Mouse (Mus musculus): ENCODE results near the gene Tmem127.
A peak's percentile ranks its signal among the peaks of the same experiment; 100 is the strongest.
"Not testable (repeated sequence)": the region's sequence is repeated elsewhere in the genome, so short reads cannot be mapped to it uniquely, and the experiment has no call there.

Tmem127 gene

DNA sequence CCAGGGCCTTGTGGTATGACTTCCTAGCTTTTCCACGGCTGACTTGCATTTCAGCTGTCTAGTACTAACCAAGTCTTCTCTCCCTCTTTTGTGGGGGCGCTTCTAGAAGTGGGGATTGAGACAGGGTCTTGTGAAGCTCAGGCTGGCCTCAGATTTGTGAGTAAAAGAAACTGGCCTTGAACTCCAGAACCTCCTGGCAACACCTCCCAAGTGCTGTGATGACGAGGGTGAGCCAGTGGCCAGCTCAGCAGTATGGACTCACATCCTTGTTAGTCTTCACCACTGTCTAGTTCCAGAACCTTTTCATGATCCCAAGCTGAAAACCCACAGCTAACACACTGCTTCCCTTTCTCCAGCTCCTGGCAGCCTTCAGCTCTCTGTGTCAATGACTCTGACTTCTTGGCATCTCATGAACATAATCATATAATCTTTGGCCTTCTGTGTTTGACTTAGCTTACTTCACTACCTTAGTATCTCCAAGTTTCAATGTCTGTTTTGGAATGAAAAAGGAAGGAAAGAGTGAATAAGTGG lies 7.0 kb downstream of the Tmem127 start:
- Histone ChIP-seq H3K4me1 (replicated peaks; ENCODE audit: low read depth, low read length) (peaks cover 44% of the 10 kb centered on the region), H3K36me3 (ENCODE audit: insufficient read depth, low read length) (peaks cover 57% of the 10 kb centered on the region), H3K4me3 (replicated peaks; ENCODE audit: low read length) (no peak overlapping the region), H3K9me3 (ENCODE audit: low read length) (no peaks in the 10 kb centered on the region), H3K27me3 (ENCODE audit: insufficient read depth, low read length) (no peaks in the 10 kb centered on the region)
- TF ChIP-seq CTCF (conservative IDR thresholded peaks at IDR 0.05; ENCODE audit: low read length) (no peak), NANOG (IDR thresholded peaks at IDR 0.05; ENCODE audit: borderline replicate concordance, low read length) (no peak), POU5F1 (IDR thresholded peaks at IDR 0.05; ENCODE audit: borderline replicate concordance, low read length) (no peak)

DNA sequence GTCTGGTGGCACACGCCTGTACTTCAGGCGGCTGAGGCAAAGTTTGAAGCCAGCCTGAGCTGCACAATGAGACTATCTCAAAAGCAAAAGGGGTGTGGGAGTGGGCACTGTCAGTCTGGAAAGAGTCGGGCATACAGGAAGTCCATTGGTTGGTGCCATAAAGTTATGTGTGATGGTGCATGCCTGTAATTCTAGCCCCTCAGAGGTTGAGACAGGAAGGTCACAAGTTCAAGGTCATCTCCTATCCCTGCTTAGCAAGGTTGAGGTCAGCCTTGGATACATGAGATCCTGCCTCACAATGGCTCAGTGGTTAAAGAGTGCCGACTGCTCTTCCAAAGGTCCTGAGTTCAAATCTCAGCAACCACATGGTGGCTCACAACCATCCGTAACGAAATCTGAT lies 7.6 kb downstream of the Tmem127 start:
- Histone ChIP-seq H3K9me3 (ENCODE audit: low read length) (no peaks in the 10 kb centered on the region), H3K27me3 (ENCODE audit: insufficient read depth, low read length) (no peaks in the 10 kb centered on the region), H3K4me1 (replicated peaks; ENCODE audit: low read depth, low read length) (peaks cover 44% of the 10 kb centered on the region), H3K4me3 (replicated peaks; ENCODE audit: low read length) (no peak overlapping the region), H3K36me3 (ENCODE audit: insufficient read depth, low read length) (peaks cover 60% of the 10 kb centered on the region)
- no peak for TF ChIP-seq NANOG (IDR thresholded peaks at IDR 0.05; ENCODE audit: borderline replicate concordance, low read length)
- no peak for TF ChIP-seq CTCF (conservative IDR thresholded peaks at IDR 0.05; ENCODE audit: low read length)
- no peak for TF ChIP-seq POU5F1 (IDR thresholded peaks at IDR 0.05; ENCODE audit: borderline replicate concordance, low read length)

DNA sequence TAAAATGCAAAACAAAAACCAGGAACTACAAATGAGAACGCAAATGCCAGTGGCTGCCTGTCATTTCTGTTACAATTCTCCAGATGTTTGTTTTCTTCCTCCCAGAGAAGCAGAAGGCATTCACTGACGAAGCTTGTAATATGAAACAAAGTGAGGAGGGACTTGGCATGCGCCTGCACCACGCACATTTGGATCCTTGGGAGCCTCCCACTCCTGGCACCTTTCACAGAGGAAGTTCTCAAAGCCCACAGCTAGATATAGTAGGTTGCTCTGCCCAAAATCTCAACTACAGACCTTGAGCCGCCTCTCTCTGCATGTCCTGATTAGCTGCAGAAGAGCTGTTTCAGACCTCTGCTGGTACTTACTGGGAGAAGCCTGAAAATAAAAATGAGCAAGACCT lies 11.6 kb downstream of the Tmem127 start:
- H3K36me3 ChIP-seq (ENCODE audit: insufficient read depth, low read length) = peaks cover 46% of the 10 kb centered on the region
- TF ChIP-seq CTCF (conservative IDR thresholded peaks at IDR 0.05; ENCODE audit: low read length) (no peak), NANOG (IDR thresholded peaks at IDR 0.05; ENCODE audit: borderline replicate concordance, low read length) (no peak), POU5F1 (IDR thresholded peaks at IDR 0.05; ENCODE audit: borderline replicate concordance, low read length) (no peak)
- H3K4me1 ChIP-seq (replicated peaks; ENCODE audit: low read depth, low read length) = peaks cover 17% of the 10 kb centered on the region
- H3K9me3 ChIP-seq (ENCODE audit: low read length) = no peaks in the 10 kb centered on the region
- H3K27me3 ChIP-seq (ENCODE audit: insufficient read depth, low read length) = no peaks in the 10 kb centered on the region; the same call in 1 of the 2 replicates
- H3K4me3 ChIP-seq (replicated peaks; ENCODE audit: low read length) = no peak overlapping the region

DNA sequence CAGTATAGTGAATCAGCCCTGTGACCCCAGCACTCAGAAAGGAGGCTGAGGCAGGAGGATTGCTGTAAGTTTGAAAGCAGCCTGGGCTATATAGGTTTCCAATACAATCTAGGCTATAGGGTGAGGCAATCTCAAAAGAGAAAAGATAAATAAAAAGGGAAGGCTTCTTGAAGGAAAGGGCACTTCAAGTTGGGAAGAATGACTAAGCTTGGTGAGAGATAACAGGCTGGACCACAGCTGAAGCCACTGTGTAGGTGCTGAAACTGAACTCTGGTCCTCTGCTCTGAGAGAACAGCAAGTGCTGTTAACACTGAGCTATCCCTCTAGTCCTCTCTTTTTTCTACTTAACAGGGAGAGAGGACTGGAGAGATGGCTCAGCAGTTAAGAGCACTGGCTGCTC lies 14.8 kb downstream of the Tmem127 start:
- Histone ChIP-seq H3K27me3 (ENCODE audit: insufficient read depth, low read length) (no peaks in the 10 kb centered on the region; the same call in 1 of the 2 replicates), H3K9me3 (ENCODE audit: low read length) (no peaks in the 10 kb centered on the region), H3K4me1 (replicated peaks; ENCODE audit: low read depth, low read length) (no peaks in the 10 kb centered on the region), H3K36me3 (ENCODE audit: insufficient read depth, low read length) (peaks cover 27% of the 10 kb centered on the region), H3K4me3 (replicated peaks; ENCODE audit: low read length) (no peak overlapping the region)
- TF ChIP-seq NANOG (IDR thresholded peaks at IDR 0.05; ENCODE audit: borderline replicate concordance, low read length) (no peak), POU5F1 (IDR thresholded peaks at IDR 0.05; ENCODE audit: borderline replicate concordance, low read length) (no peak), CTCF (conservative IDR thresholded peaks at IDR 0.05; ENCODE audit: low read length) (no peak)

DNA sequence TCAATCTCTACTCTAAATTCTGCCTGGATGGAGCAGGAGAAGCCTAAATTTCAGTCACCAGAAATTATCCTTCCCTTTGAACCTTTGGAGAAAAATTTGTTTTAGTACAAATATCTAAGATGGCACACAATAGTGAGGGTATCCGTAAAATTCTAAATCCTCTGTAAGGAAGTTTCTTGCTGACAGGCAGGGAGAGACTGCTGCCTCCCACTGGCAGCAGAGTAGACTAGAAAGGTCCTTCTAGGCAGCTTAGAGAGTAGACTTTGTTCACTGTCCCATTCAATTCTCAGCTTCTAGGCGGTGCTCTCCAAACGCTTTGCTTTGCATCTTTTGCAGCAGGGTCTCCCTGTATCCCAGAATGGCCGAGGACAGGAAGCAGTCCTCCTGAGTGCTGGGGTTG lies 20.1 kb downstream of the Tmem127 start:
- no peaks in the 10 kb centered on the region for H3K9me3 ChIP-seq (ENCODE audit: low read length)
- no peak for TF ChIP-seq CTCF (conservative IDR thresholded peaks at IDR 0.05; ENCODE audit: low read length)
- TF ChIP-seq POU5F1 (IDR thresholded peaks at IDR 0.05; ENCODE audit: borderline replicate concordance, low read length) = no peak
- no peak for TF ChIP-seq NANOG (IDR thresholded peaks at IDR 0.05; ENCODE audit: borderline replicate concordance, low read length)
- H3K27me3 ChIP-seq (ENCODE audit: insufficient read depth, low read length) = no peaks in the 10 kb centered on the region
- peaks cover 3% of the 10 kb centered on the region; the same call in 1 of the 2 replicates for H3K36me3 ChIP-seq (ENCODE audit: insufficient read depth, low read length)
- H3K4me3 ChIP-seq (replicated peaks; ENCODE audit: low read length) = no peak overlapping the region
- H3K4me1 ChIP-seq (replicated peaks; ENCODE audit: low read depth, low read length) = peaks cover 21% of the 10 kb centered on the region

DNA sequence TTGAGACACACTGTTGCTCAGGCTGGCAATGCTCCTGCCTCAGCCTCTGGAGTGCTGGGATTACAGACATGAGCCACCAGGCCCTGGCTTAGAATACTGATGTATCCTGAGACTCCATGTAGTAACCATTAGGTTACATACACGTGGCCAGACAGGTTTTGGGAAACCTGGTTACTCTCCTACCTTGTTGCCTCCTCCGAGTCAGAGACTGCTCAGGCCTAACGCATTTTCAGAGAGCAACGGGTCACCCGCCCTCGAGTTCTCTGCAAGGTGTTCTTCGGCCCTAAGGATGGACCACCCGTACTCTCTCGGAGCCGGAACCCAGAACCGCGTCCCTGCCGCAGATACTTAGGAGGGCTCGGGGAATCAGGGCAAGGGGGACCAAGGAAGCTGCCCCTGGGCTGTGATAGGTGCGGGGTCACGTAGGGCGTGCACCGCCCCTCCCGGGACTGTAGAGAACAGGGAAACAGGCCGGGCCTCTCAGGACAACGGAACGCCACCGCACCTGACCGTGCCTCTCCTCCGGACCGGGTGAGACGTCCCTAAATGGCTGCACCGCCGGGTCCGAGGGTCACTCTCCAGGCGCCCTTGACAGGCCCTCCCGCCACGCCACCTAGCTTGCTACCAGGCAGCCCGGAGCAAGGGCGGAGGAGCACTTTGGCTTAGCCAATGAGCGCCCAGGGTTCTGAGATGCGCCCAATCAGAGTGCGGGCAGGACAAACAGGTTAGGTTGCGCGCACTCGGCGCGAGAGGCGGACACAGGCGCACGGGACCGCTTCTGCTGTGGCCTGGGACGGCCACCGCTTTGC lies 22.0 kb downstream of the Tmem127 start, which contains the start of gene Stard7:
Gene Stard7 (plus strand): TSS at position 728 of the 809 bp plus-strand sequence.
- peak within 1 kb of the TSS; percentile 100 for H3K4me3 ChIP-seq (replicated peaks; ENCODE audit: low read length)
- H3K9me3 ChIP-seq (ENCODE audit: low read length) = no peaks in the 10 kb centered on the region
- H3K27me3 ChIP-seq (ENCODE audit: insufficient read depth, low read length) = no peaks in the 10 kb centered on the region
- no peak for TF ChIP-seq CTCF (conservative IDR thresholded peaks at IDR 0.05; ENCODE audit: low read length)
- TF ChIP-seq POU5F1 (IDR thresholded peaks at IDR 0.05; ENCODE audit: borderline replicate concordance, low read length) = no peak
- TF ChIP-seq NANOG (IDR thresholded peaks at IDR 0.05; ENCODE audit: borderline replicate concordance, low read length) = no peak
- peaks cover 25% of the 10 kb centered on the region for H3K4me1 ChIP-seq (replicated peaks; ENCODE audit: low read depth, low read length)
- peaks cover 4% of the 10 kb centered on the region; the same call in 1 of the 2 replicates for H3K36me3 ChIP-seq (ENCODE audit: insufficient read depth, low read length)

DNA sequence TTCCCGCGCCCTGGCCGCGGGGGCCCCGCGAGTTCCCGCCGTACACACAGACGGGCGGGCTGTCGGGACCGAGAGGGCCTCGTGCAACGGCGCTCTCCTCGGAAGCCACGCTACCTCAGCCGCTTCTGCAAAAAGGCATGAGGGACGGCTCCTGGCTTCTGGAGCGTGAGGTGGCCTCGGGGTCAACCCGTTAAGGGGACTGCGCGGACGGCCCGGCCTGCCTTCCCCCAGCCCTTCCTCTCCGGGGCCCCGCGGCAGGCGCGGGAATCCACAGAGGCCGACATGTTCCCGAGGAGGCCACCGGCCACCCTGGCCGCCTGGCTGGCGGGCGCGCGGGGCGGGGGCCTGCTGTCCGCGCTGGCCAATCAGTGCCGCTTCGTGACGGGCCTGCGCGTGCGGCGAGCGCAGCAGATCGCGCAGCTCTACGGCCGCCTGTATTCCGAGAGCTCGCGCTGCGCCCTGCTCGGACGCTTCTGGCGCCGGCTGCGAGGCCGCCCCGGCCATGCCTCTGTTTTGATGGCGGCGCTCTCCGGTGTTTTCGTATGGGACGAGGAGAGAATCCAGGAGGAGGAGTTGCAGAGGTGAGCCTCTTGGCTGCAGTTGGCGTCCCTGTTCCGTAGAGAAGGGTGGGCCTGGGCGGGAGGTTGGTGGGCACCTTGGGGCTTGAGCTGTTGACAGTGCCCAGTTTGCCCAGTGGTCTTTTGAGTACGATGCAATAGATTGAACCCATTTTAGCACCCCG lies 22.8 kb downstream of the Tmem127 start:
- H3K27me3 ChIP-seq (ENCODE audit: insufficient read depth, low read length) = no peaks in the 10 kb centered on the region

DNA sequence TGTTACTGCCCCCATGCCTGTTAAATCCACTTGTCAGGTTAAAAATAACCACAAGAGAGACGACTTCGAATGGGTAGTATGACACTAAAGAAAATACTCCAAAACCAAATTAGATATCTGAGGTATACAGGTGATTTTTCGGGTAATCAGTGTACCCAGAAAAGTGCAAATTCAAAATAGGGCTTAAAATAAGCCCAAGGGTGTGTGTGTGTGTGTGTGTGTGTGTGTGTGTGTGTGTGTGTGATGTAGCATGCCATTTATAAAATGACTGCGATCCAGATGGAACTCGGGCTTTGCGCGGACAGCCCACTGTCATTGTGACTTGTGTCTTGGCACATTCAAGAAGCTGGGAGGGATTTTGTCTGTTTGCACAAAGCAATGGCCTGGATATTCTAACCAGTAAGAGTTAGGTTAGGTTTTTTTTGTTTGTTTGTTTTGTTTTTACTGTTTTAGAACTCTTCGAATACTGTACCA lies 23.4 kb downstream of the Tmem127 start:
- TF ChIP-seq NANOG (IDR thresholded peaks at IDR 0.05; ENCODE audit: borderline replicate concordance, low read length) (no peak), POU5F1 (IDR thresholded peaks at IDR 0.05; ENCODE audit: borderline replicate concordance, low read length) (no peak), CTCF (conservative IDR thresholded peaks at IDR 0.05; ENCODE audit: low read length) (no peak)
- Histone ChIP-seq H3K4me3 (replicated peaks; ENCODE audit: low read length) (peak overlapping the region; percentile 100), H3K36me3 (ENCODE audit: insufficient read depth, low read length) (peaks cover 4% of the 10 kb centered on the region; the same call in 1 of the 2 replicates), H3K27me3 (ENCODE audit: insufficient read depth, low read length) (no peaks in the 10 kb centered on the region), H3K9me3 (ENCODE audit: low read length) (no peaks in the 10 kb centered on the region), H3K4me1 (replicated peaks; ENCODE audit: low read depth, low read length) (peaks cover 26% of the 10 kb centered on the region)

More for the DNA sequence above, 22.8 kb downstream of the Tmem127 start:
- Histone ChIP-seq H3K36me3 (ENCODE audit: insufficient read depth, low read length) (peaks cover 4% of the 10 kb centered on the region; the same call in 1 of the 2 replicates), H3K4me1 (replicated peaks; ENCODE audit: low read depth, low read length) (peaks cover 25% of the 10 kb centered on the region), H3K9me3 (ENCODE audit: low read length) (no peaks in the 10 kb centered on the region), H3K4me3 (replicated peaks; ENCODE audit: low read length) (peak overlapping the region; percentile 100)
- TF ChIP-seq POU5F1 (IDR thresholded peaks at IDR 0.05; ENCODE audit: borderline replicate concordance, low read length) (no peak), CTCF (conservative IDR thresholded peaks at IDR 0.05; ENCODE audit: low read length) (no peak), NANOG (IDR thresholded peaks at IDR 0.05; ENCODE audit: borderline replicate concordance, low read length) (no peak)

DNA sequence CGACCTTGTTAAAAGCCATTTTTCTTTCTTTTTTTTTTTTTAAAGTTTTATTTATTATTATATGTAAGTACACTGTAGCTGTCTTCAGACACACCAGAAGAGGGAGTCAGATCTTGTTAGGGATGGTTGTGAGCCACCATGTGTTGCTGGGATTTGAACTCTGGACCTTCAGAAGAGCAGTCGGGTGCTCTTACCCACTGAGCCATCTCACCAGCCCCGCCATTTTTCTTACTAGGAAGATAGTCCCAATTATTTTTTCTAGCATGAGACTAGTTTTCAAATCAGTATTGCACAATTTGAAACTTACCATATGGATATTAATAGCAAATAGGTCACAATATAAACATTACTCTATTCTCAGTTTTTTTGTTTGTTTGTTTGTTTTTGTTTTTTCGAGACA lies 24.3 kb downstream of the Tmem127 start:
- H3K9me3 ChIP-seq (ENCODE audit: low read length) = not testable (repeated sequence)
- H3K4me1 ChIP-seq (replicated peaks; ENCODE audit: low read depth, low read length) = peaks cover 31% of the 10 kb centered on the region

More for the DNA sequence above, 24.3 kb downstream of the Tmem127 start:
- not testable (repeated sequence) for H3K4me3 ChIP-seq (replicated peaks; ENCODE audit: low read length); H3K36me3 ChIP-seq (ENCODE audit: insufficient read depth, low read length); H3K27me3 ChIP-seq (ENCODE audit: insufficient read depth, low read length)
